In the genomic region with DNA sequence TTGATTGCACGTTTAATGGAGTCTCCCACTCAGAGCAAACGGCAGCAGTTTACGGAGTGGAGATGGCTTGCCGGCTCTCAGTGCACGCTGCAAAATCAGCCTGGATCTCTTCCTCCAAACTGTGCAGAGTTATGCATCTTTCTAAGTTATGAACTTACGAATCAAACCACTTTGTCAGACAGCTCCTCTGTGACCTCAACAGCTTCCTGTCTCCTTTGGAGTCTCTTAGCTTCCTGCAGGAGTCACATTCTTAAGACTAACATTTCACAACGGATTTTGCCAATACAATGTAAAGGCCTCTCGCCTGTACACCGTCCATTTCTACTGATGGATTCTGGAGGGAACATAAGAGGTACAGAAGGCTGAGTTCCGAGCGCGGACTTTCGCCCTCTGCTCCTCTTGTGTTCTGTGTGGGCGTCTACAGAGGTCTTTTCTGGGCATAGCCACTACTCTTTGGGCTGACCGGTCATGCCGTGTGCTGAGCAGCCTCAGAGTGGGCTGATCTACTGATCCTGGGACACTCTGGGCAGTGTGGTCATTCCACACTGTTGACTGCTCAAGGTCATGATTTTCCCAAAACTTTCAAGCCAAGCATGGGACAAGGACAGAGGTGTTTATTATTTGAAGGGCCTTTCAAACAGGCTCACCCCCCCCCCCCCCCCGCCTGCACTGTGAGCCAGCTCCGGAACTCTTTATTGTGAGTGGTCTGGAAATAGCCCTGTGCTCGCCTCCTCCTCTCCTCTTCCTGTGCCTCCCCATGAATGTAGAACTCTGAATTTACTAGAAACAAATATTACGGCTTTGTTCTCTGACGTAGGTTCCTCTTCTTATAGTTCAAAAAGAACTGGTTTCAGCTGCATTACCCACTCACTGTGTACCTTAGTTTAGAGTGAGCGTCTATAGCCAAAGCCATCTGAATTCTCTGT, we compare ENCODE assay signal across 8 mouse cellular contexts.
DNase-seq lines count a peak whose midpoint lies in the region; ATAC-seq and TF ChIP-seq lines count a peak whose summit lies in the region.

No protein-coding gene starts in this region.

- peaks cover 4% of the 10 kb centered on the region; the same call in 1 of the 2 replicates for H3K36me3 ChIP-seq in lung, embryonic 16.5 days (ENCODE audit: control insufficient read depth, insufficient read depth, low read length)
- H3K36me3 ChIP-seq in forebrain, embryonic 14.5 days (ENCODE audit: control insufficient read depth, insufficient read depth, low read length): peaks cover 21% of the 10 kb centered on the region
- H3K36me3 ChIP-seq in intestine, embryonic 16.5 days (ENCODE audit: control insufficient read depth, insufficient read depth, low read length): 0 out of 2 replicates have a peak, but pooled peaks cover 6% of the 10 kb centered on the region
- peaks cover 9% of the 10 kb centered on the region for H3K36me3 ChIP-seq in neural tube, embryonic 15.5 days

- peak overlapping the region; percentile 76 for H3K27ac ChIP-seq in lung, embryonic 16.5 days (ENCODE audit: low read length)
- H3K27ac ChIP-seq in forebrain, embryonic 14.5 days (ENCODE audit: low read depth, low read length): peak overlapping the region; percentile 83
- H3K27ac ChIP-seq in intestine, embryonic 16.5 days (ENCODE audit: low read length): peak overlapping the region; percentile 77
- H3K27ac ChIP-seq in neural tube, embryonic 15.5 days (replicated peaks): peak overlapping the region; percentile 81

- no peak for TF ChIP-seq CTCF in lung, adult 2 months (IDR thresholded peaks at IDR 0.05; ENCODE audit: insufficient read depth, low read length)

- ATAC-seq in lung, embryonic 16.5 days (ENCODE audit: low read depth): peak; percentile 53
- ATAC-seq in forebrain, embryonic 14.5 days: no peak
- peak; percentile 54 for ATAC-seq in intestine, embryonic 16.5 days
- no peak for ATAC-seq in neural tube, embryonic 15.5 days (ENCODE audit: low FRiP score)

- TF ChIP-seq POLR2A in lung, adult 2 months (IDR thresholded peaks at IDR 0.05; ENCODE audit: borderline replicate concordance, extremely low read depth, low read depth, low read length): no peak

- peak overlapping the region; percentile 23; the same call in 1 of the 2 replicates for H3K9ac ChIP-seq in lung, embryonic 16.5 days (ENCODE audit: low read length)
- no peak overlapping the region for H3K9ac ChIP-seq in forebrain, embryonic 14.5 days (ENCODE audit: low read length)
- peak overlapping the region; percentile 29; the same call in 1 of the 2 replicates for H3K9ac ChIP-seq in intestine, embryonic 16.5 days (ENCODE audit: low read depth, low read length)
- H3K9ac ChIP-seq in neural tube, embryonic 15.5 days (replicated peaks): no peak overlapping the region

- H3K27me3 ChIP-seq in lung, embryonic 16.5 days (ENCODE audit: control insufficient read depth, insufficient read depth, low read depth, low read length): no peaks in the 10 kb centered on the region
- H3K27me3 ChIP-seq in forebrain, embryonic 14.5 days (replicated peaks; ENCODE audit: control insufficient read depth, insufficient read depth, low read length): no peaks in the 10 kb centered on the region
- no peaks in the 10 kb centered on the region for H3K27me3 ChIP-seq in intestine, embryonic 16.5 days (replicated peaks; ENCODE audit: control insufficient read depth, insufficient read depth, low read length)
- no peaks in the 10 kb centered on the region for H3K27me3 ChIP-seq in neural tube, embryonic 15.5 days (replicated peaks)

- H3K4me1 ChIP-seq in lung, embryonic 16.5 days (replicated peaks; ENCODE audit: control insufficient read depth, insufficient read depth, low read length): peaks cover 34% of the 10 kb centered on the region
- peaks cover 13% of the 10 kb centered on the region for H3K4me1 ChIP-seq in lung, adult 2 months (ENCODE audit: control insufficient read depth, insufficient read depth, low read length)
- peaks cover 35% of the 10 kb centered on the region for H3K4me1 ChIP-seq in forebrain, embryonic 14.5 days (ENCODE audit: control insufficient read depth, insufficient read depth, low read length)
- peaks cover 28% of the 10 kb centered on the region for H3K4me1 ChIP-seq in intestine, embryonic 16.5 days (ENCODE audit: control insufficient read depth, insufficient read depth, low read length)
- H3K4me1 ChIP-seq in neural tube, embryonic 15.5 days: peaks cover 74% of the 10 kb centered on the region

- peak overlapping the region; percentile 28; the same call in 1 of the 2 replicates for H3K4me2 ChIP-seq in lung, embryonic 16.5 days (ENCODE audit: low read depth, low read length)
- H3K4me2 ChIP-seq in forebrain, embryonic 14.5 days (ENCODE audit: low read length): no peak overlapping the region
- no peak overlapping the region for H3K4me2 ChIP-seq in intestine, embryonic 16.5 days (ENCODE audit: low read depth, low read length)
- H3K4me2 ChIP-seq in neural tube, embryonic 15.5 days: no peak overlapping the region

- WGBS in lung, embryonic 16.5 days: 46% methylated on average over 22 of the region's 22 CpGs
- WGBS in lung, adult 2 months: 27% methylated on average over 22 of the region's 22 CpGs
- WGBS in forebrain, embryonic 14.5 days: 85% methylated on average over 22 of the region's 22 CpGs
- 62% methylated on average over 22 of the region's 22 CpGs for WGBS in intestine, embryonic 16.5 days
- 83% methylated on average over 22 of the region's 22 CpGs for WGBS in neural tube, embryonic 15.5 days

- H3K4me3 ChIP-seq in lung, embryonic 16.5 days (ENCODE audit: low read length): no peak overlapping the region
- no peak overlapping the region for H3K4me3 ChIP-seq in lung, adult 2 months (replicated peaks; ENCODE audit: extremely low read depth, low read depth, low read length)
- H3K4me3 ChIP-seq in forebrain, embryonic 14.5 days (ENCODE audit: low read depth, low read length): no peak overlapping the region
- no peak overlapping the region for H3K4me3 ChIP-seq in intestine, embryonic 16.5 days (ENCODE audit: low read length)
- H3K4me3 ChIP-seq in neural tube, embryonic 15.5 days (replicated peaks): no peak overlapping the region

- DNase-seq in lung, adult 2 months: no peak
- no peak for DNase-seq in forebrain, embryonic 14.5 days (ENCODE audit: low spot score)
- no peak for DNase-seq in urinary bladder, postnatal 10 days (ENCODE audit: low spot score)
- DNase-seq in layer of hippocampus, postnatal 14 days (ENCODE audit: low spot score in 2 of 2): no peak
- DNase-seq in urinary bladder, adult 2 months (ENCODE audit: low spot score): no peak

- H3K9me3 ChIP-seq in lung, embryonic 16.5 days (ENCODE audit: control insufficient read depth, low read length): no peaks in the 10 kb centered on the region
- H3K9me3 ChIP-seq in forebrain, embryonic 14.5 days (replicated peaks; ENCODE audit: control insufficient read depth, low read length): no peaks in the 10 kb centered on the region
- H3K9me3 ChIP-seq in intestine, embryonic 16.5 days (ENCODE audit: control insufficient read depth, low read length): no peaks in the 10 kb centered on the region
- H3K9me3 ChIP-seq in neural tube, embryonic 15.5 days (replicated peaks): no peaks in the 10 kb centered on the region

Comparison
In these comparisons a context has a peak if more than half of its experiments do, and no peak if none do; other contexts are left out.
1. ATAC-seq: peak in lung, embryonic 16.5 days (single experiment) and intestine, embryonic 16.5 days (single experiment); none in forebrain, embryonic 14.5 days (single experiment) and neural tube, embryonic 15.5 days (single experiment).
2. H3K9ac ChIP-seq: peak in lung, embryonic 16.5 days (single experiment) and intestine, embryonic 16.5 days (single experiment); none in forebrain, embryonic 14.5 days (single experiment) and neural tube, embryonic 15.5 days (single experiment).
3. Peak in every context shown above with its lines, with median percentiles within 50 percentile points of each other: H3K27ac ChIP-seq.